Mouse (Mus musculus) adrenal gland, adult 8-10 months (tissue): ENCODE results near the gene S1pr5. TPM values are rescaled to one million over a fixed set of nuclear protein-coding genes. Genes with fewer than 3 reads are reported as not detected.
"Not testable (repeated sequence)": the region's sequence is repeated elsewhere in the genome, so short reads cannot be mapped to it uniquely, and the experiment has no call there.

Experiments used
- DNase-seq: peaks from one replicate; pipeline ENCODE4 v3.0.0; 2022
- total RNA-seq, 4 experiments: library from RNA; stranded (reverse); gene quantifications; 2 replicates each; pipeline ENCODE4 v1.2.4; 2022

The S1pr5 gene
- total RNA-seq, 4 experiments from 2014 or later, result 0.27 to 0.75 (median 0.46) TPM

GRCm38 (mm10) chr9:21265611-21266010, 17.4 kb upstream of the S1pr5 start:
- no peak for DNase-seq

- peak; percentile 99 for DNase-seq
Measured at GRCm38 (mm10) chr9:21265000-21265561, 16.8 kb upstream of the S1pr5 start, which contains the start of gene Atg4d. Gene Atg4d (plus strand): TSS chr9:21265293.

- no peak for DNase-seq
Measured at GRCm38 (mm10) chr9:21264272-21264999, 16.2 kb upstream of the S1pr5 start.

- no peak for DNase-seq
Measured at GRCm38 (mm10) chr9:21261831-21262230, 13.6 kb upstream of the S1pr5 start.

GRCm38 (mm10) chr9:21260491-21261040, 12.3 kb upstream of the S1pr5 start:
- DNase-seq, result no peak

GRCm38 (mm10) chr9:21256349-21256748, 8.1 kb upstream of the S1pr5 start:
- not testable (repeated sequence) for DNase-seq

GRCm38 (mm10) chr9:21254690-21255089, 6.4 kb upstream of the S1pr5 start:
- DNase-seq, result no peak

- no peak for DNase-seq
Measured at GRCm38 (mm10) chr9:21251116-21251735, 3.0 kb upstream of the S1pr5 start.

GRCm38 (mm10) chr9:21250509-21250908, 2.3 kb upstream of the S1pr5 start:
- no peak for DNase-seq

GRCm38 (mm10) chr9:21249629-21250508, 1.6 kb upstream of the S1pr5 start:
- DNase-seq, result no peak

GRCm38 (mm10) chr9:21246342-21246741, 1.9 kb downstream of the S1pr5 start:
- DNase-seq, result no peak

GRCm38 (mm10) chr9:21245113-21245487, 3.1 kb downstream of the S1pr5 start:
- no peak for DNase-seq

- DNase-seq, result no peak
Measured at GRCm38 (mm10) chr9:21244428-21245112, 3.7 kb downstream of the S1pr5 start.

GRCm38 (mm10) chr9:21243826-21244427, 4.3 kb downstream of the S1pr5 start:
- no peak for DNase-seq

- DNase-seq, result no peak
Measured at GRCm38 (mm10) chr9:21241343-21241742, 6.9 kb downstream of the S1pr5 start.

GRCm38 (mm10) chr9:21239465-21239848, 8.8 kb downstream of the S1pr5 start:
- DNase-seq, result no peak

- peak; percentile 57 for DNase-seq
Measured at GRCm38 (mm10) chr9:21238733-21239464, 9.3 kb downstream of the S1pr5 start, which contains the start of gene Keap1. Gene Keap1 (minus strand): TSS chr9:21239361.

- DNase-seq, result no peak
Measured at GRCm38 (mm10) chr9:21238004-21238732, 10.1 kb downstream of the S1pr5 start.

- DNase-seq, result no peak
Measured at GRCm38 (mm10) chr9:21237368-21238003, 10.8 kb downstream of the S1pr5 start.
